Mouse (Mus musculus) forebrain, embryonic 12.5 days (tissue): Measurements from ENCODE around the gene Rassf2. TPM values are rescaled to one million over a fixed set of nuclear protein-coding genes. Genes with fewer than 3 reads are reported as not detected.

ENCODE experiments used
- ATAC-seq: fragments of 200-750 bp; cut with Nextera tagmentation; 2 replicates; pipeline ENCODE4 v1.8.0; 2017; ENCODE audit warnings: moderate TSS enrichment; ENCODE audit not compliant: low FRiP score
- H3K27ac ChIP-seq: fragments of 300-500 bp; sonication (generic); 2 replicates; pipeline ENCODE4 v1.5.1; 2016; ENCODE audit warnings: mild to moderate bottlenecking
- H3K27me3 ChIP-seq: fragments of 300-500 bp; sonication (generic); 2 replicates; pipeline ENCODE4 v1.6.1; 2016; ENCODE audit warnings: mild to moderate bottlenecking
- H3K36me3 ChIP-seq: fragments of 300-500 bp; sonication (generic); replicated peaks from 2 replicates; pipeline ENCODE4 v1.6.1; 2016; ENCODE audit warnings: mild to moderate bottlenecking
- H3K4me1 ChIP-seq: fragments of 300-500 bp; sonication (generic); 2 replicates; pipeline ENCODE4 v1.6.1; 2016
- H3K4me2 ChIP-seq: fragments of 300-500 bp; sonication (generic); 2 replicates; pipeline ENCODE4 v1.6.1; 2016; ENCODE audit warnings: mild to moderate bottlenecking, moderate library complexity
- H3K4me3 ChIP-seq: fragments of 300-500 bp; sonication (generic); replicated peaks from 2 replicates; pipeline ENCODE4 v1.5.1; 2016; ENCODE audit warnings: mild to moderate bottlenecking
- H3K9ac ChIP-seq: fragments of 300-500 bp; sonication (generic); 2 replicates; pipeline ENCODE4 v1.6.1; 2016; ENCODE audit warnings: mild to moderate bottlenecking
- H3K9me3 ChIP-seq: fragments of 300-500 bp; sonication (generic); 2 replicates; pipeline ENCODE4 v1.6.1; 2016
- WGBS: fragments of 180-500 bp; shearing (Covaris S2); methylation state at CpG from one replicate; pipeline ENCODE4 v1.1.7; 2016; 5-methylcytosine and 5-hydroxymethylcytosine counted together
- polyA plus RNA-seq: library from polyadenylated mRNA; unstranded; fragments of >200 nt; fragmentation: Nextera tagmentation; extraction: Ambion mirVana; gene quantifications from 2 replicates; pipeline ENCODE4 v1.2.1, GENCODE M21; 2016

Gene Rassf2
- polyA plus RNA-seq, 1 experiment from 2014 or later: 27.8 TPM

DNA sequence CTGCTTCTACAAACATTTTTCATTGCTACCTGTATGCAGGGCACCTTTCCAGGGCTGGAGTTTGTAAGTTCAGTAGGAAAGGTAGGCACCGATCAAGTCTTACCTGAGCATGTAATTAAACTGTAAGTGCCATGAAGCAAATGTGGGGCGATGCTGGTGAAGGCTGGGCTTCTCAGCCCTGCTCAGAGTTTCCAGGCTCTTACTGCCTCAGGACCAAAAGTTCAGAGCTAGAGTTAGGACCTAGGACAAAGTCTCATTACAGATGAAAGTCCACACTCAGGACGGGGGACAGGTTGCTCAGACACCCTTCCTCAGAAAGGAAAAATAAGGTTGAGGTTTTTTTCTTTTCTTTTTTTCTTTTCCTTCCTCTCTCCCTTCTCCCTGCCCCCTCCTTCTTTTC is 19.4 kb upstream of the Rassf2 start:
- no peak for ATAC-seq
- H3K36me3 ChIP-seq: 0 out of 2 replicates have a peak, but pooled peaks cover 1% of the 10 kb centered on the region
- H3K27me3 ChIP-seq: no peaks in the 10 kb centered on the region
- no peak overlapping the region for H3K4me2 ChIP-seq
- no peaks in the 10 kb centered on the region; the same call in 1 of the 2 replicates for H3K4me1 ChIP-seq
- H3K9me3 ChIP-seq: no peaks in the 10 kb centered on the region
- no peak overlapping the region for H3K9ac ChIP-seq
- 84% methylated on average over 3 of the region's 3 CpGs for WGBS
- no peak overlapping the region for H3K27ac ChIP-seq
- H3K4me3 ChIP-seq: no peak overlapping the region

DNA sequence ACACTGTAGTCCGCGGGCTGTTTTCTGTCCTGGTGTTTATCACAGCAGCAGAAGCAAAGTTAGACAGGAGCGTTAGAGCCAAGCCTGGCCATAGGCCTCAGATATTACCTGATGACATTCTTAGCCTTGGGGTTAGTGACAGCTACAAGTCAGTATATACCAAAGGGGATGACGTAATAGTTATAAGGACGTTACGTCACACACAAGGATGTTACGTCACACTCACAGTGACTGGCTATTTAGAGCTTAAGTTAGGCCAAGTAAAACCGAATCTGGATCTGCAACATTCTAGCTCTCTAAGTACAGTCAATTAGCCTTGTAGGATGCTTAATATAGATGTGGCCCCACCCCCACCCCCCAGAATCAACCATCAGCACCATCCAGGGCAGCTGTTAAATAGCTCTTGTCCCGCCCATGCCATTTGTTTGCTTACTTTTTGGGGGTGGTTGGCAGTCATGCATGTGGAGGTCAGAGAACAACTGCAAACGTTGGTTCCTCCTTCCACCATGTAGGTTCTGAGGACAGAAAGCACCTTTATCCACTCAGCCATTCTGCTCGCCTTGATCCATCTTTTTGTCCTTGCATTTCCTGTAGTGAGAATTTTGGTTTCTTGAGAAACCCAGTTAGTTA is 18.2 kb upstream of the Rassf2 start:
- no peak for ATAC-seq
- Histone ChIP-seq H3K4me2 (no peak overlapping the region), H3K4me1 (no peaks in the 10 kb centered on the region; the same call in 1 of the 2 replicates), H3K36me3 (no peaks in the 10 kb centered on the region), H3K4me3 (no peak overlapping the region), H3K9me3 (no peaks in the 10 kb centered on the region), H3K27ac (no peak overlapping the region), H3K27me3 (no peaks in the 10 kb centered on the region), H3K9ac (no peak overlapping the region)
- 90% methylated on average over 11 of the region's 11 CpGs for WGBS

DNA sequence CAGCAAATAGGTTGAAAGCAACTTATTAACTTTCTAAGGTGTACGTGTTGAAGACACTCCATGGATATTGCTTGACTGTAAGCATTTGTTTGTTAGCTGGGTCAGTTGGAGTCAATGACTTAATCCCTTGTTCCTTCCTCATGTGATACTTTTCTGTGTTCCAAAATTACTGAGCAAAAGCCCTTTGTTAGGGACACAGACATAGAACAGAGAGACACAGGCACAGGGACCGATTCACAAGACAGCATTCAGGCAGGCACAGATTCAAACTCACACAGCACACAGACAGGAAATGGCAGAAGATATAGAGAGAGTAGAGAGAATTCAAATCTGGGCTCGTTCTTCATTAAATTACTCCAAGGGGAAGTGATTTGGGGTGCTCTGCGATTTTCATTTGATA is 17.3 kb upstream of the Rassf2 start:
- no peaks in the 10 kb centered on the region for H3K36me3 ChIP-seq
- 86% methylated on average over 4 of the region's 4 CpGs for WGBS
- H3K4me2 ChIP-seq: no peak overlapping the region
- H3K9me3 ChIP-seq: no peaks in the 10 kb centered on the region
- H3K27me3 ChIP-seq: no peaks in the 10 kb centered on the region
- ATAC-seq: no peak
- H3K4me3 ChIP-seq: no peak overlapping the region
- H3K9ac ChIP-seq: no peak overlapping the region
- H3K27ac ChIP-seq: no peak overlapping the region
- H3K4me1 ChIP-seq: no peaks in the 10 kb centered on the region; the same call in 1 of the 2 replicates

DNA sequence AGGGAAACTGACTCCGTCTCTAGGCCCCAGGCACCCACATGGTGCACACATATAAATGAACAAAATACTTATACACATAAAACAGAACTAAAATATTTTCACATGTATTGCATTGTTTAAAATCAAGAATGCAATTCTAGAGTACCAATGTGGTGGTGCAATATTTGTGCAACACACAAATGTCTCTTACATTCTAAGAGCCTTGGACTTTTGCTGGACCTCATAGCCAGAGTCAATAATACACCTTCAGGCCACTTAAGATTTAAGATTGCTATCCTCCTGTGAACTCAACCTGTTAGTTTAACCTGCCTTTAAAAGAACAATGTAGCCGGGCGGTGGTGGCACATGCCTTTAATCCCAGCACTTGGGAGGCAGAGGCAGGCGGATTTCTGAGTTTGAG is 16.6 kb upstream of the Rassf2 start:
- Histone ChIP-seq H3K9me3 (no peaks in the 10 kb centered on the region), H3K4me3 (no peak overlapping the region), H3K9ac (no peak overlapping the region), H3K36me3 (no peaks in the 10 kb centered on the region), H3K4me1 (no peaks in the 10 kb centered on the region; the same call in 1 of the 2 replicates), H3K27me3 (no peaks in the 10 kb centered on the region), H3K27ac (no peak overlapping the region), H3K4me2 (no peak overlapping the region)
- 96% methylated on average over 4 of the region's 4 CpGs for WGBS
- no peak for ATAC-seq

DNA sequence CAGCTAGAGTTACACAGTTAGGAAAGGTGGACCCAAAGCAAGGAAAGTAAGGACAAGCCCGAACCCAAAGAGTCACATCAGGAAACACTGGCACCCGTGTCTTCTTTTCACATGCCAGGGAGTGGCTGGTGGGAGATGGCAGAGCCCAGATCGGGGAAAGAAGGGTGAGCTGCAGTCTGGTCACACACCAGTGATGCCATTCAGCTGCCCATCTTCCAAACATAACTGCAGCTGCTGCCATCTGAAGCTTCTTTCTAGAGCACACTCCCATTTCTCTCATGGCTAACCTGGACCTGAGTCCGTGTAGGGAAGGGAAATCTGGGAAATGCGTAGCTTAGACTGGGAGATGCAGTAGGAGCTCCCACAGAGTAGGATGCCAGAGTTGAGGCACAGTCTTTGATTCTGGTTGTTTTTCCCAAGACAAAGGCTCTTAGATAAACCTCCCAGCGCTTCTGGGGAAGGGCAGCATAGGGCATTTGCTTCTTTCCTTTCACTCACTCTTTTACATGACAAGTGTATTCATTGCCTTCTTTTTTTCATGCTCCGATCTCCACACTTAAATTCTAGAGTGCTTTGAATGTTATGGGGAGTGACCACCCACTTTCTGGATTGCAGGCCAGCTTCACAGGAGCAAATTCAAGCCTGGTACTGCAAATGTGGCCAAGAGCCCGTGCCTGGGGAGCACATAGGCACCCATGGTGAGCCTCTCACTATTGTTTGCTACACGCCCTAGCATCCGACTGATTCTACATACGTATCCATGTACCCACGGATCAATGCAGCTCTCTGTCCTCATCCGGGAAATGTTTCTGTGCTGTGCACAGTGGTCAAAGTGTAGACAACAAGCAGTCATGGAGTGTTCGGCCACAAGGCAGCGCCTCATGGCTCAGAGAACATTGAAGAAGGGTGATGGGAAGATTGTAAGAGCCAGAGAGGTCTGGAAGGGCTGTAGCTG is 14.5 kb upstream of the Rassf2 start:
- Histone ChIP-seq H3K4me2 (no peak overlapping the region), H3K27ac (0 out of 2 replicates have a peak overlapping the region, but pooled peaks have one; percentile 3), H3K9me3 (no peaks in the 10 kb centered on the region), H3K9ac (no peak overlapping the region), H3K4me3 (no peak overlapping the region), H3K4me1 (no peaks in the 10 kb centered on the region; the same call in 1 of the 2 replicates), H3K36me3 (no peaks in the 10 kb centered on the region), H3K27me3 (no peaks in the 10 kb centered on the region)
- WGBS: 72% methylated on average over 15 of the region's 15 CpGs
- no peak for ATAC-seq

DNA sequence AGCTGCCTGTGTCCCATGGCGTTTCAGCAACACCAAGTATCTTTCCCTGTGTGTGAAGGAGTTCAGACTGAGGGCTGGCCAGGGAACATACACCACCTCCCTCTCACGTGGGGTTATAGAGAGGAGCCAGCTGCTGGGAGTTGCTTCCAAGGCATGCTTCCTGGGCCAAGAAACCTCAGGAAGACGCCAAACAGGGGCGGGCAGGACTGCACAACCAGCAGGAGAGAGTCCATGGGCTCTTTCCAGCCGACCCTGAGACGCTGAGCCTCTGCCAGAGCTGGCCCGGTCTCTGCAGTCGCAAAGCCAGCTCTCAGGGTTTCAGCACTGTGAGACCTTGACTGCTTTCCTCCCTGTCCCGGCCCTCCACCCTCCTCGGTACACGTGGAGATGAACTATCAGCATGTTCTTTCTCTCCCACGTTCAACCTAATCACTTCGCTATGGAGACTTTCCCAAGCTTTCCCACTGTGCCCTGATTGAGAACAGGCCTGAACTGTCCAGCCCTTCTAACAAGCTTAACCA is 13.1 kb upstream of the Rassf2 start:
- WGBS: 59% methylated on average over 13 of the region's 13 CpGs
- no peaks in the 10 kb centered on the region for H3K27me3 ChIP-seq
- no peak for ATAC-seq
- H3K9me3 ChIP-seq: no peaks in the 10 kb centered on the region
- no peak overlapping the region for H3K4me3 ChIP-seq
- H3K36me3 ChIP-seq: no peaks in the 10 kb centered on the region
- no peak overlapping the region for H3K4me2 ChIP-seq
- no peak overlapping the region for H3K27ac ChIP-seq
- no peak overlapping the region for H3K9ac ChIP-seq
- H3K4me1 ChIP-seq: no peaks in the 10 kb centered on the region; the same call in 1 of the 2 replicates

DNA sequence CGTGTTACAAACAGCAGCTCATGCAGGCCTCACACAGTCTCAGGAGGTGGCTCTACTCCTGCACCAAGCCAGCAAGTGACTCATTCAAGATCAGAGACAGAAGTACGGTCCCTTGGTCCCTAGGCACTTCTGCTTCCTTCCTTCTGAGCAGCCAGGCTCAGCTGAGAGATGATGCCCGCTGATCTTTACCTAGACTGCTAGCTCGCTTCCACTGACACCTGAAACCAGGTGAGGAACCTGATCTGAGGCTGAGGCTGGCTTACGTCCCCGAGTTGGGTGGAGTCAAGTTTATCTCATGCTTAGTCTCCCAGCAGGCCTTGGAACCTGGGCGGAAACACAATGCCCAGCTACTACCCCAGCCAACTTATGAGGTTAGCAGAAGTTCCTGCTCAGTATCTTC is 9.8 kb upstream of the Rassf2 start:
- H3K27me3 ChIP-seq: 0 out of 2 replicates have a peak, but pooled peaks cover 3% of the 10 kb centered on the region
- no peak overlapping the region for H3K9ac ChIP-seq
- no peak overlapping the region for H3K4me3 ChIP-seq
- ATAC-seq: no peak
- H3K36me3 ChIP-seq: no peaks in the 10 kb centered on the region
- no peak overlapping the region for H3K4me2 ChIP-seq
- peaks cover 5% of the 10 kb centered on the region for H3K4me1 ChIP-seq
- WGBS: 68% methylated on average over 7 of the region's 7 CpGs
- H3K27ac ChIP-seq: no peak overlapping the region
- no peaks in the 10 kb centered on the region for H3K9me3 ChIP-seq

DNA sequence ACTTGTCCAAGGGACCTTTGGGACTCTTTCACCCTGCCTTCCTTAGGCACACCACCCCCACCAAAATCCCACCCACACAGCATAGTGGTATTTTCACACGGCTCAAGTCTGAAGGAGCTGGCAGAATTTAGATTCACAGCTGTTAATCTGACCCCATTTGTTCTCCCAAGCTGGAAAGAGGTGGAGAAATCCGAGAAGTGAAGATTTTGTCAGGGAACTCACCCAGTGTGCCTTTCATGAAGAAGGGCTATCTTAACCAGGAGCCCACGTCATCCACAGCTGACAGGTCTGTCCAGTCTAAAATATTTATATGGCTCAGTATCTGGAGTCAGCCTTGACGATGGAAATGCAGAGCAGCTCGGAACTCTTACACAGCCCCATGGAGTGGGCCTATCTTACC is 6.3 kb upstream of the Rassf2 start:
- WGBS: 84% methylated on average over 5 of the region's 5 CpGs
- Histone ChIP-seq H3K4me3 (no peak overlapping the region), H3K9ac (no peak overlapping the region), H3K27ac (no peak overlapping the region), H3K36me3 (no peaks in the 10 kb centered on the region), H3K4me1 (peaks cover 10% of the 10 kb centered on the region), H3K4me2 (no peak overlapping the region), H3K9me3 (no peaks in the 10 kb centered on the region), H3K27me3 (0 out of 2 replicates have a peak, but pooled peaks cover 3% of the 10 kb centered on the region)
- no peak for ATAC-seq

DNA sequence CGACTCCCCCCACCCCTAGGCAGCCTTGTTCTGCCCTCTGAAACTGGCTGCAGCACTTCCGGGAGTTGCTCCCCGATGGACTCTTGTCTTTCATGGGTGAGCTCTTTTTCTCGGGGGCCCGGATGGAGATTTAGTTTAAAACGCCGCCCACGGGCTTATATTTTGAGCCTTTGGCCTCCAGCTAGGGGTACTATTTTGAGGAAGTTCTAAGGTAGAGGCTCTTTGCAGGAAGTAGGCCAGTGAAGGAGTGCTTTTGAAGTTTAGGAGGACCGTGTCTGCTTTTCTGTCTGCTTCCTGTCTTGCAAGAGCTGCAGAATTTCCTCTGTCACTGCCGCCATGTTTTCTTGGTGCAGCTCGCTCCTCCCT is 5.4 kb upstream of the Rassf2 start:
- H3K27me3 ChIP-seq: 0 out of 2 replicates have a peak, but pooled peaks cover 3% of the 10 kb centered on the region
- peak overlapping the region; percentile 13; the same call in 1 of the 2 replicates for H3K27ac ChIP-seq
- peaks cover 18% of the 10 kb centered on the region for H3K4me1 ChIP-seq
- no peak for ATAC-seq
- H3K9ac ChIP-seq: no peak overlapping the region
- H3K4me2 ChIP-seq: no peak overlapping the region
- no peaks in the 10 kb centered on the region for H3K36me3 ChIP-seq
- H3K9me3 ChIP-seq: no peaks in the 10 kb centered on the region
- 55% methylated on average over 11 of the region's 11 CpGs for WGBS
- no peak overlapping the region for H3K4me3 ChIP-seq

DNA sequence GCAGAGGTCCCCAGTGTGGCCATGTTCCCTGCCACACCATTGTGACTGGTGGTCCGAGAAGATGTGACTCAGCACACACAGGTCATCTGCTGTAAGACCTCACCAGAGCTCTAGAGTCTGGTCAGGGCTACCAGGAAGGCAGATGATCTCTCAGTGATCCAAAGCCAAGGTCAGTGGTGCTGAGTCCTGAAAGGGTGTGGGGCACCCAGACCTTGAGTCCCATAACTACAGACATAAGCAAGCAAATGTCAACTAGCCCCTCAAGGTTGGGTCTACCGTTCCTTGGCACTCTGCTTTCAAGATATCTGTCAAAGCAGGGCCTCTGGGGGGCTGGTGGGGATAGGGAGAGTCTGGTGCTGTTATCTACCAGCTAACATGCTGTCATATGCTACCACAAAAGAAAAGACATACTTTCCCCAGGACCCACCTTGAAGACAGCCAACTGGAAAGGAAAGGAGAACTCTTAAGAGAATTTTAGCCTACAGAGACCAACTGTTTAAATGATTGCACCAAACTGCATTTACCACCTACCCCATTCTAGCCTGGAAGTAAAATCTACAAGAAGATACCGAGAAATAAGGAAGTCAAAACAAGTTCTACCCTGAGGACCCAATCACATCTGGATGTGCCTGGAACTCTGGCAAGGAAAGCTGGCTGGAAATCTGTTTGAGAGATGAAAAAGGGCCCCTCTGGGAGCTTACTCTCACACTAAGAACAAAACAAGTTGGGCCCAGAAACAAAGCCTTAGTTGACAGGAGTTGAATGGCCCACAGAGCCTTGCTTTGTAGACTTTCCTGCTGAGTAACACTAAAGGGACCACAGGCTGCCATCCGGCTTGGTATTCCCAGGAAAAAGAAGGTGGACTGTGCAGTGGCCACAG is 4.8 kb upstream of the Rassf2 start:
- no peaks in the 10 kb centered on the region for H3K9me3 ChIP-seq
- peaks cover 22% of the 10 kb centered on the region for H3K4me1 ChIP-seq
- WGBS: 53% methylated on average over 4 of the region's 4 CpGs
- ATAC-seq: no peak
- no peak overlapping the region for H3K4me3 ChIP-seq
- H3K27me3 ChIP-seq: 0 out of 2 replicates have a peak, but pooled peaks cover 3% of the 10 kb centered on the region
- H3K36me3 ChIP-seq: no peaks in the 10 kb centered on the region
- no peak overlapping the region for H3K9ac ChIP-seq
- H3K4me2 ChIP-seq: no peak overlapping the region
- peak overlapping the region; percentile 13 for H3K27ac ChIP-seq

DNA sequence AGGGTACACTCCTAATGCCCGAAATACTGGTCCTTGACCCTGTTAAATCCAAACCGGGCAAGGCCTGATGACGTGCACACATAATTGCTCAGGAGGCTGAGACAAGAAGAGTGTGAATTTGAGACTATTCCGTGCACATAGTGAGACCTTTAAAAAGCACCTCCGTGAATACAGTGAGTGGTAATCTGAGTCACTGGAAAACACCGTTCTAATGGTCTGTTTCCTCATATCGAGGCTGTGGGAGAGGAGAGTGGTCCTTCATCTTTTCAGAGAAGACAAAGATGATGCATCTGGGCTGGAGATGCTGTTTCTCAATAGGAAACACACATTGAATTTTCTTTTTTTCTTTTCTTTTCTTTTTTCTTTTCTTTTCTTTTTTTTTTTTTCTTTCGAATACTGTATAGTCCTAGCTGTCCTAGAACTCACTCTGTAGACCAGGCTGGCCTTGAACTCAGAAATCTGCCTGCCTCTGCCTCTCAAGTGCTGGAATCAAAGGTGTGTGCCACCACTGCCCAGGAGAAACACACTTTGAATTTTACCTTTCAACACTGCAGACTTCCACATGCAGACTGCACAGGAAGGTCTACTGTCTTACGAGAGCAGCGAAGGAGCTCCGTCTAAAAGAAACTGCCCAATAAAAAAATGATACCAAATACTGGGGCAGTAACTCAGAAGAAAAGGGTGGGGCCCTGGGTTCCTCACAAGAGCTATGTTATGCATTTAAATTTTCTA is 1.5 kb upstream of the Rassf2 start:
- Histone ChIP-seq H3K36me3 (no peaks in the 10 kb centered on the region), H3K4me3 (no peak overlapping the region), H3K4me1 (peaks cover 45% of the 10 kb centered on the region), H3K9ac (no peak overlapping the region), H3K4me2 (no peak overlapping the region; the same call in 1 of the 2 replicates), H3K9me3 (no peaks in the 10 kb centered on the region), H3K27ac (peak overlapping the region; percentile 89; the same call in 1 of the 2 replicates), H3K27me3 (peaks cover 10% of the 10 kb centered on the region)
- 63% methylated on average over 11 of the region's 11 CpGs for WGBS
- ATAC-seq: no peak
